Mouse (Mus musculus) ES-Bruce4 (cell line): ENCODE measurements at regions not wholly inside any gene's neighbourhood (a gene's known extent, or its start where the extent isn't known, plus 50 kb on each side); places are given as distances from the start of the nearest gene placed in this dataset.

Source experiments
- EP300 ChIP-seq: IDR thresholded peaks from 2 replicates; pipeline ENCODE4 v1.6.1; 2011; ENCODE audit warnings: low read depth, low read length; ENCODE audit not compliant: insufficient read depth
- POLR2A ChIP-seq: IDR thresholded peaks from one replicate; pipeline ENCODE4 v1.8.1; 2011; ENCODE audit warnings: low read length; ENCODE audit not compliant: insufficient read depth

GRCm38 (mm10) chr5:73792216-73792615, 141.0 kb downstream of the Spata18 start:
- TF ChIP-seq EP300 (no peak), POLR2A (no peak)
